Mouse (Mus musculus) olfactory bulb, adult 2 months (tissue): ENCODE measurements around the gene Abca12.

Experiments used
- CTCF ChIP-seq: fragments of 200-500 bp; IDR thresholded peaks from 2 replicates; pipeline ENCODE4 v1.5.1; 2012; ENCODE audit warnings: low read depth, mild to moderate bottlenecking, low read length, moderate library complexity; ENCODE audit not compliant: insufficient read depth
- POLR2A ChIP-seq: fragments of 200-500 bp; IDR thresholded peaks from 2 replicates; pipeline ENCODE4 v1.6.1; 2012; ENCODE audit warnings: mild to moderate bottlenecking, low read depth, low read length, moderate library complexity; ENCODE audit not compliant: insufficient read depth

- TF ChIP-seq CTCF (no peak), POLR2A (no peak)
Measured at GRCm38 (mm10) chr1:71417951-71418350, 3.2 kb upstream of the Abca12 start.
